Mouse (Mus musculus) G1E (cell line): ENCODE results near the gene Brwd1.

ENCODE experiments used
- CTCF ChIP-seq: IDR thresholded peaks from 2 replicates; pipeline ENCODE4 v1.5.1; 2012; ENCODE audit warnings: low read depth, low read length, inconsistent platforms, mixed read lengths
- GATA1 ChIP-seq: IDR thresholded peaks from 2 replicates; pipeline ENCODE4 v1.6.1; 2012; ENCODE audit warnings: borderline replicate concordance, low read length, inconsistent platforms, mixed read lengths
- GATA2 ChIP-seq: IDR thresholded peaks from 2 replicates; pipeline ENCODE4 v1.6.1; 2012; ENCODE audit warnings: low read depth, low read length, inconsistent platforms, borderline replicate concordance
- TAL1 ChIP-seq: conservative IDR thresholded peaks from 2 replicates; pipeline ENCODE4 v1.6.1; 2012; ENCODE audit warnings: low read depth, low read length, inconsistent platforms, mixed read lengths

GRCm38 (mm10) chr16:95991122-95991900 is 91.0 kb downstream of the Brwd1 start:
- TF ChIP-seq CTCF = no peak
- TF ChIP-seq GATA1 = no peak
- TF ChIP-seq GATA2 = no peak
- no peak for TF ChIP-seq TAL1
